Mouse (Mus musculus) G1E (cell line): ENCODE data around the gene Tas2r102. TPM values are rescaled to one million over a fixed set of nuclear protein-coding genes. Genes with fewer than 3 reads are reported as not detected.

Source experiments
- ATAC-seq: 2 replicates; pipeline ENCODE4 v1.8.0; 2016; ENCODE audit warnings: mild to moderate bottlenecking; ENCODE audit not compliant: insufficient number of reproducible peaks, poor library complexity, low FRiP score, severe bottlenecking; ENCODE audit errors: extremely low read depth
- DNase-seq: peaks from one replicate; pipeline ENCODE4 v3.0.0; 2012; ENCODE audit warnings: low spot score
- H3K27me3 ChIP-seq: 2 replicates; pipeline ENCODE4 v1.6.1; 2012; ENCODE audit warnings: mild to moderate bottlenecking, low read length, inconsistent platforms; ENCODE audit not compliant: insufficient read depth
- H3K36me3 ChIP-seq: replicated peaks from 2 replicates; pipeline ENCODE3; 2012; ENCODE audit warnings: mild to moderate bottlenecking, inconsistent platforms
- H3K4me1 ChIP-seq: 2 replicates; pipeline ENCODE4 v1.6.1; 2012; ENCODE audit warnings: low read depth, low read length, inconsistent platforms, mixed read lengths; ENCODE audit not compliant: insufficient read depth
- H3K4me3 ChIP-seq: 2 replicates; pipeline ENCODE4 v1.5.1; 2012; ENCODE audit warnings: low read depth, mild to moderate bottlenecking, inconsistent platforms, low read length, moderate library complexity, mixed read lengths
- H3K9me3 ChIP-seq: replicated peaks from 2 replicates; pipeline ENCODE4 v1.6.1; 2012; ENCODE audit warnings: inconsistent platforms
- CTCF ChIP-seq: IDR thresholded peaks from 2 replicates; pipeline ENCODE4 v1.5.1; 2012; ENCODE audit warnings: low read depth, low read length, inconsistent platforms, mixed read lengths
- GATA1 ChIP-seq: IDR thresholded peaks from 2 replicates; pipeline ENCODE4 v1.6.1; 2012; ENCODE audit warnings: borderline replicate concordance, low read length, inconsistent platforms, mixed read lengths
- GATA2 ChIP-seq: IDR thresholded peaks from 2 replicates; pipeline ENCODE4 v1.6.1; 2012; ENCODE audit warnings: low read depth, low read length, inconsistent platforms, borderline replicate concordance
- POLR2AphosphoS5 ChIP-seq: IDR thresholded peaks from 2 replicates; pipeline ENCODE4 v1.6.1; 2012; ENCODE audit warnings: low read depth, low read length, inconsistent platforms; ENCODE audit not compliant: insufficient replicate concordance
- TAL1 ChIP-seq: conservative IDR thresholded peaks from 2 replicates; pipeline ENCODE4 v1.6.1; 2012; ENCODE audit warnings: low read depth, low read length, inconsistent platforms, mixed read lengths
- polyA plus RNA-seq: library from polyadenylated mRNA; stranded (reverse); fragments of >175 nt; gene quantifications from 2 replicates; pipeline ENCODE4 v1.2.3, GENCODE M21; 2012
- total RNA-seq, 2 experiments: library from RNA; stranded (forward) in 1 of 2; stranded (reverse) in 1 of 2; fragments of 200-1000 nt in 1 of 2; fragments of >200 nt in 1 of 2; fragmentation: Nextera tagmentation in 1 of 2; gene quantifications; 2 replicates each; pipeline ENCODE4 v1.2.3; 2014 to 2017

The Tas2r102 gene
- total RNA-seq (2014; fragmentation: Nextera tagmentation) (not detected in 2 replicates), total RNA-seq (2017) (not detected in 2 replicates), polyA plus RNA-seq (not detected in 2 replicates)

GRCm38 (mm10) chr6:132761831-132762230, at the start of gene Tas2r102:
Gene Tas2r102 (plus strand): TSS chr6:132762131.
- H3K27me3 ChIP-seq = no peaks in the 10 kb centered on the region
- no peak for TF ChIP-seq GATA1
- TF ChIP-seq POLR2AphosphoS5 = no peak
- no peak within 1 kb of the TSS for H3K4me3 ChIP-seq
- peaks cover 4% of the 10 kb centered on the region; the same call in 1 of the 2 replicates for H3K9me3 ChIP-seq
- H3K36me3 ChIP-seq = no peaks in the 10 kb centered on the region
- ATAC-seq (no peak), DNase-seq (no peak)
- H3K4me1 ChIP-seq = no peaks in the 10 kb centered on the region

DNA sequence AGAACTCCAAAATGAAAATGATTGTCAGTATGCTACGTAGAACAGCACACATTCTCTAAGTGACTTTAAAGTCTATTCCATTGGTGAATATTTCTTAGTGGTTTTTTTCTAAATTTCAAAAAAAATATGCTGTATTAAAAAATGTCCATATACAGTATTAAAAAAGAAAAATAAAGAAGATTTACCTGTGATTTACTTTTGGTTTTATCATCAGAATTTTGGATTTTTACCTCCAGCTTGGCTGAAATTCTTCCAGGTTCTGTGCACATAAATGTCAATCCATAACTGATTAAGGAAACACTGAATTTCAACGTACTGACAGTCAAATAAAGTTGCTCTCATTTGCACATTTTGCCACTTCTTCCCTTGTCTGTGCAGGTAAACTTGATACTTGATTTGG, 24.0 kb upstream of the Tas2r102 start, which contains the start of gene Tas2r115:
Tas2r115 (minus strand) TSS at position 101 of the 400 bp plus-strand sequence.
- Histone ChIP-seq H3K36me3 (no peaks in the 10 kb centered on the region), H3K4me1 (no peaks in the 10 kb centered on the region), H3K4me3 (no peak within 1 kb of the TSS), H3K27me3 (no peaks in the 10 kb centered on the region), H3K9me3 (peaks cover 2% of the 10 kb centered on the region)
- DNase-seq (no peak), ATAC-seq (no peak)
- TF ChIP-seq CTCF (no peak), TAL1 (no peak), GATA1 (no peak), POLR2AphosphoS5 (no peak), GATA2 (no peak)

DNA sequence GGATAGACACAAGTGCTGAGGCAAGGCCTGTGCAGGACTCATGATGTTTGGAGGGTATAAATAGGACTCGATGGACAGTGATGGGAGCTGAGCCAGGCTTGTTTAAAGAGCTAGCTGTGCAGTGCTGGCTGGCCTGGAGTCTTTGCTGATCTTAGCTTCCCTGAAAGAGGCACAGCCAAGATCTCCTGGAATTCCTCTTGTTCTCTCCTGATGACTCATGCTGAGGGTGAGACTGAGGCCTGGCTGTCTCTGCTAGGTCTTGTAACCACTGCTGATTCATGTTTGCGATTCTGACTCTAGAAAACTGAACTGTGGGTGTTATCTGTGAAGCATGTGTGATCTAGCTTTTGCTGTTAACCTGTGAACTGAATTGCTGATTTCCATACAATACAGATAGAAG, 11.7 kb upstream of the Tas2r102 start:
- no peaks in the 10 kb centered on the region for H3K27me3 ChIP-seq
- no peak for TF ChIP-seq GATA1
- TF ChIP-seq CTCF = no peak
- no peak for TF ChIP-seq GATA2
- TF ChIP-seq POLR2AphosphoS5 = no peak
- TF ChIP-seq TAL1 = no peak
- ATAC-seq = no peak
- H3K9me3 ChIP-seq = 0 out of 2 replicates have a peak, but pooled peaks cover 2% of the 10 kb centered on the region
- no peaks in the 10 kb centered on the region for H3K4me1 ChIP-seq
- H3K4me3 ChIP-seq = no peak overlapping the region
- H3K36me3 ChIP-seq = no peaks in the 10 kb centered on the region
- DNase-seq = no peak

DNA sequence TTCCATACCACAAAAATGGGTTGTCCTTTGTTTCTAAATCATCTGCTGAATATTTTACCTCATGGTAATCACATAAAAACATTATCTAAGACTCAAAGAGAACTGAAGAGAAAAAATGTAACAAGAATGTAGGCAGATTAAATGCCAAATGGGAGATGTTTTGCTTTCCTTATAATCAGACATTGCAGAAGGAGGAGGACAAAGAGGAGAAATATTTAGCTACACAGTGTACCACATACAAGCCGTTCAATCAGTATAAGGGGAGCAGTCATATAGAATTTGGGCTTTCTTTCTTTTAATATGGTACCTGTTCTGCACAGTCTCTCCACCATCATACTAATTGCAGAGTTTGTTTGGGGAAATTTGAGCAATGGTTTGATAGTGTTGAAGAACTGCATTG, 7.5 kb upstream of the Tas2r102 start, which contains the start of gene Tas2r124:
Tas2r124 (plus strand) TSS at position 301 of the 400 bp plus-strand sequence.
- Histone ChIP-seq H3K9me3 (0 out of 2 replicates have a peak, but pooled peaks cover 2% of the 10 kb centered on the region), H3K36me3 (no peaks in the 10 kb centered on the region), H3K27me3 (no peaks in the 10 kb centered on the region), H3K4me1 (no peaks in the 10 kb centered on the region), H3K4me3 (no peak within 1 kb of the TSS)
- no peak for ATAC-seq
- DNase-seq = no peak
- TF ChIP-seq TAL1 (no peak), POLR2AphosphoS5 (no peak), CTCF (no peak), GATA1 (no peak), GATA2 (no peak)

DNA sequence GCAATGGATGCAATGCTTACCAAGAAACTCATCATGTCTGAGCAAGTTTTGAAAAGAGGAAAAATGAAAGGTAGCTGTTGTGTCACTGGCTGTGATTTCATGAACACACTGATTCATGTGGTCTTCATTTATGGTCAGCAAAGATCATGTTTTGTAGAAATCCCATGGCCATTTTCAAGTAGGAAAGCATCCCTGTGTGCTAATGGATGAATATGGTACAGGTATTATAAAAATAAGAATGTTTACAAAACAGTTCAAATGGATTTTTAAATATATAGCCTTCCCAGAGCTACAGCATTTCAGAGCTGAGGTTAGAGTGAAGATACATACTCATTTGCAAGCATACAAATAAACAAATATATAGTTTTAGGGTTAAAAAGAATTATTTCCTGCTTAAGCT, 16.1 kb downstream of the Tas2r102 start, which contains the start of gene Tas2r136:
Tas2r136 (minus strand) TSS at position 101 of the 400 bp plus-strand sequence.
- H3K4me1 ChIP-seq = no peaks in the 10 kb centered on the region
- DNase-seq (no peak), ATAC-seq (no peak)
- H3K36me3 ChIP-seq = no peaks in the 10 kb centered on the region
- H3K27me3 ChIP-seq = no peaks in the 10 kb centered on the region
- no peak within 1 kb of the TSS for H3K4me3 ChIP-seq
- TF ChIP-seq TAL1 (no peak), GATA2 (no peak)
- no peaks in the 10 kb centered on the region for H3K9me3 ChIP-seq

- H3K36me3 ChIP-seq = no peaks in the 10 kb centered on the region
- ATAC-seq (no peak), DNase-seq (no peak)
- H3K4me1 ChIP-seq = no peaks in the 10 kb centered on the region
- TF ChIP-seq GATA1 = no peak
- no peaks in the 10 kb centered on the region for H3K27me3 ChIP-seq
- peaks cover 14% of the 10 kb centered on the region for H3K9me3 ChIP-seq
- H3K4me3 ChIP-seq = no peak overlapping the region
Measured at GRCm38 (mm10) chr6:132795393-132795792, 33.5 kb downstream of the Tas2r102 start.

- TF ChIP-seq GATA2 = no peak
- TF ChIP-seq POLR2AphosphoS5 = no peak
- no peak for TF ChIP-seq CTCF
- TF ChIP-seq TAL1 = no peak
- TF ChIP-seq GATA1 = no peak
Measured at GRCm38 (mm10) chr6:132802518-132802917, 40.6 kb downstream of the Tas2r102 start, which contains the start of gene Tas2r117. Gene Tas2r117 (plus strand): TSS chr6:132802818.

More at GRCm38 (mm10) chr6:132802518-132802917, 40.6 kb downstream of the Tas2r102 start, which contains the start of gene Tas2r117:
- no peaks in the 10 kb centered on the region for H3K4me1 ChIP-seq
- no peak within 1 kb of the TSS for H3K4me3 ChIP-seq
- ATAC-seq (no peak), DNase-seq (no peak)
- H3K36me3 ChIP-seq = no peaks in the 10 kb centered on the region
- H3K9me3 ChIP-seq = 0 out of 2 replicates have a peak, but pooled peaks cover under 1% of the 10 kb centered on the region
- H3K27me3 ChIP-seq = no peaks in the 10 kb centered on the region

Other genes with a start within 250 kb of the Tas2r102 start
- not detected in 2 replicates for gene Prh1, start 192.3 kb upstream of the Tas2r102 start, total RNA-seq (2014; fragmentation: Nextera tagmentation)
- not detected in 2 replicates for gene Prh1, start 192.3 kb upstream of the Tas2r102 start, total RNA-seq (2017)
- not detected in 2 replicates for gene Prh1, start 192.3 kb upstream of the Tas2r102 start, polyA plus RNA-seq
- gene Prp2, start 166.2 kb upstream of the Tas2r102 start, total RNA-seq (2014; fragmentation: Nextera tagmentation) = not detected in 2 replicates
- gene Prp2, start 166.2 kb upstream of the Tas2r102 start, total RNA-seq (2017) = not detected in 2 replicates
- not detected in 2 replicates for gene Prp2, start 166.2 kb upstream of the Tas2r102 start, polyA plus RNA-seq
- gene A630073D07Rik, start 110.6 kb upstream of the Tas2r102 start, total RNA-seq (2014; fragmentation: Nextera tagmentation) = not detected in 2 replicates
- gene A630073D07Rik, start 110.6 kb upstream of the Tas2r102 start, total RNA-seq (2017) = 0.16 TPM in 1 of 2 replicates, not detected in the other
- gene A630073D07Rik, start 110.6 kb upstream of the Tas2r102 start, polyA plus RNA-seq = not detected in 2 replicates
- not detected in 2 replicates for gene Tas2r120, start 105.2 kb upstream of the Tas2r102 start, total RNA-seq (2014; fragmentation: Nextera tagmentation)
- 0.12 TPM in 1 of 2 replicates, not detected in the other for gene Tas2r120, start 105.2 kb upstream of the Tas2r102 start, total RNA-seq (2017)
- gene Tas2r120, start 105.2 kb upstream of the Tas2r102 start, polyA plus RNA-seq = not detected in 2 replicates
- gene Tas2r121, start 61.1 kb upstream of the Tas2r102 start, total RNA-seq (2014; fragmentation: Nextera tagmentation) = not detected in 2 replicates
- not detected in 2 replicates for gene Tas2r121, start 61.1 kb upstream of the Tas2r102 start, total RNA-seq (2017)
- not detected in 2 replicates for gene Tas2r121, start 61.1 kb upstream of the Tas2r102 start, polyA plus RNA-seq
- gene Tas2r122, start 50.2 kb upstream of the Tas2r102 start, total RNA-seq (2014; fragmentation: Nextera tagmentation) = not detected in 2 replicates
- gene Tas2r122, start 50.2 kb upstream of the Tas2r102 start, total RNA-seq (2017) = not detected in 2 replicates
- gene Tas2r122, start 50.2 kb upstream of the Tas2r102 start, polyA plus RNA-seq = not detected in 2 replicates
- not detected in 2 replicates for gene Tas2r115, start 24.1 kb upstream of the Tas2r102 start, total RNA-seq (2014; fragmentation: Nextera tagmentation)
- gene Tas2r115, start 24.1 kb upstream of the Tas2r102 start, total RNA-seq (2017) = not detected in 2 replicates
- not detected in 2 replicates for gene Tas2r115, start 24.1 kb upstream of the Tas2r102 start, polyA plus RNA-seq
- not detected in 2 replicates for gene Tas2r124, start 7.4 kb upstream of the Tas2r102 start, total RNA-seq (2014; fragmentation: Nextera tagmentation)
- 0.16 TPM in 1 of 2 replicates, not detected in the other for gene Tas2r124, start 7.4 kb upstream of the Tas2r102 start, total RNA-seq (2017)
- not detected in 2 replicates for gene Tas2r124, start 7.4 kb upstream of the Tas2r102 start, polyA plus RNA-seq
- gene Tas2r136, start 16.0 kb downstream of the Tas2r102 start, total RNA-seq (2014; fragmentation: Nextera tagmentation) = not detected in 2 replicates
- 0.11 TPM in 1 of 2 replicates, not detected in the other for gene Tas2r136, start 16.0 kb downstream of the Tas2r102 start, total RNA-seq (2017)
- gene Tas2r136, start 16.0 kb downstream of the Tas2r102 start, polyA plus RNA-seq = not detected in 2 replicates
- not detected in 2 replicates for gene Tas2r117, start 40.7 kb downstream of the Tas2r102 start, total RNA-seq (2014; fragmentation: Nextera tagmentation)
- gene Tas2r117, start 40.7 kb downstream of the Tas2r102 start, total RNA-seq (2017) = not detected in 2 replicates
- not detected in 2 replicates for gene Tas2r117, start 40.7 kb downstream of the Tas2r102 start, polyA plus RNA-seq
- gene Tas2r123, start 85.0 kb downstream of the Tas2r102 start, total RNA-seq (2014; fragmentation: Nextera tagmentation) = not detected in 2 replicates
- 0.16 and 0.23 TPM in 2 replicates for gene Tas2r123, start 85.0 kb downstream of the Tas2r102 start, total RNA-seq (2017)
- not detected in 2 replicates for gene Tas2r123, start 85.0 kb downstream of the Tas2r102 start, polyA plus RNA-seq
- gene Tas2r116, start 93.3 kb downstream of the Tas2r102 start, total RNA-seq (2014; fragmentation: Nextera tagmentation) = not detected in 2 replicates
- gene Tas2r116, start 93.3 kb downstream of the Tas2r102 start, total RNA-seq (2017) = 0.16 TPM in 1 of 2 replicates, not detected in the other
- not detected in 2 replicates for gene Tas2r116, start 93.3 kb downstream of the Tas2r102 start, polyA plus RNA-seq
- not detected in 2 replicates for gene Tas2r110, start 105.9 kb downstream of the Tas2r102 start, total RNA-seq (2014; fragmentation: Nextera tagmentation)
- gene Tas2r110, start 105.9 kb downstream of the Tas2r102 start, total RNA-seq (2017) = 0.33 TPM in 1 of 2 replicates, not detected in the other
- gene Tas2r110, start 105.9 kb downstream of the Tas2r102 start, polyA plus RNA-seq = not detected in 2 replicates
- not detected in 2 replicates for gene Tas2r113, start 130.9 kb downstream of the Tas2r102 start, total RNA-seq (2014; fragmentation: Nextera tagmentation)
- gene Tas2r113, start 130.9 kb downstream of the Tas2r102 start, total RNA-seq (2017) = 0.11 TPM in 1 of 2 replicates, not detected in the other
- gene Tas2r113, start 130.9 kb downstream of the Tas2r102 start, polyA plus RNA-seq = not detected in 2 replicates
- not detected in 2 replicates for gene Tas2r125, start 147.5 kb downstream of the Tas2r102 start, total RNA-seq (2014; fragmentation: Nextera tagmentation)
- not detected in 2 replicates for gene Tas2r125, start 147.5 kb downstream of the Tas2r102 start, total RNA-seq (2017)
- gene Tas2r125, start 147.5 kb downstream of the Tas2r102 start, polyA plus RNA-seq = not detected in 2 replicates
- not detected in 2 replicates for gene Tas2r129, start 189.0 kb downstream of the Tas2r102 start, total RNA-seq (2014; fragmentation: Nextera tagmentation)
- gene Tas2r129, start 189.0 kb downstream of the Tas2r102 start, total RNA-seq (2017) = 0.11 TPM in 1 of 2 replicates, not detected in the other
- not detected in 2 replicates for gene Tas2r129, start 189.0 kb downstream of the Tas2r102 start, polyA plus RNA-seq
- not detected in 2 replicates for gene Tas2r131, start 195.8 kb downstream of the Tas2r102 start, total RNA-seq (2014; fragmentation: Nextera tagmentation)
- gene Tas2r131, start 195.8 kb downstream of the Tas2r102 start, total RNA-seq (2017) = not detected in 2 replicates
- not detected in 2 replicates for gene Tas2r131, start 195.8 kb downstream of the Tas2r102 start, polyA plus RNA-seq
- gene Tas2r109, start 218.8 kb downstream of the Tas2r102 start, total RNA-seq (2014; fragmentation: Nextera tagmentation) = not detected in 2 replicates
- gene Tas2r109, start 218.8 kb downstream of the Tas2r102 start, total RNA-seq (2017) = 0.11 TPM in 1 of 2 replicates, not detected in the other
- not detected in 2 replicates for gene Tas2r109, start 218.8 kb downstream of the Tas2r102 start, polyA plus RNA-seq